Mouse (Mus musculus) urinary bladder, postnatal 14 days (tissue): Measurements from ENCODE around the gene Abhd6.

Experiments used
- DNase-seq: peaks from one replicate; pipeline ENCODE4 v3.0.0; 2021; ENCODE audit warnings: low spot score

The Abhd6 gene

GRCm38 (mm10) chr14:8002432-8003092 is at the start of gene Abhd6:
Gene Abhd6 (plus strand): TSS chr14:8002902.
- DNase-seq: peak; percentile 88

GRCm38 (mm10) chr14:7954071-7954471 is 48.6 kb upstream of the Abhd6 start:
- DNase-seq: peak; percentile 69

GRCm38 (mm10) chr14:7956427-7956826 is 46.3 kb upstream of the Abhd6 start:
- peak; percentile 76 for DNase-seq

GRCm38 (mm10) chr14:7957049-7957448 is 45.7 kb upstream of the Abhd6 start, which contains the start of gene Gm45521:
Gene Gm45521 (plus strand): TSS chr14:7957288.
- no peak for DNase-seq

GRCm38 (mm10) chr14:7960616-7961015 is 42.1 kb upstream of the Abhd6 start:
- DNase-seq: no peak

GRCm38 (mm10) chr14:7961714-7962113 is 41.0 kb upstream of the Abhd6 start:
- no peak for DNase-seq

GRCm38 (mm10) chr14:7962626-7963025 is 40.1 kb upstream of the Abhd6 start:
- DNase-seq: no peak

GRCm38 (mm10) chr14:7963160-7963559 is 39.5 kb upstream of the Abhd6 start:
- DNase-seq: no peak

GRCm38 (mm10) chr14:7964219-7964889 is 38.3 kb upstream of the Abhd6 start:
- DNase-seq: peak; percentile 75

GRCm38 (mm10) chr14:7971889-7972493 is 30.7 kb upstream of the Abhd6 start:
- no peak for DNase-seq

- DNase-seq: no peak
Measured at GRCm38 (mm10) chr14:7974643-7975042, 28.1 kb upstream of the Abhd6 start.

GRCm38 (mm10) chr14:7975177-7975576 is 27.5 kb upstream of the Abhd6 start:
- no peak for DNase-seq

- no peak for DNase-seq
Measured at GRCm38 (mm10) chr14:7977471-7977870, 25.2 kb upstream of the Abhd6 start.

GRCm38 (mm10) chr14:7978183-7978582 is 24.5 kb upstream of the Abhd6 start:
- no peak for DNase-seq

- no peak for DNase-seq
Measured at GRCm38 (mm10) chr14:7981226-7981625, 21.5 kb upstream of the Abhd6 start.

- no peak for DNase-seq
Measured at GRCm38 (mm10) chr14:7986913-7987312, 15.8 kb upstream of the Abhd6 start.

GRCm38 (mm10) chr14:7989371-7989770 is 13.3 kb upstream of the Abhd6 start:
- no peak for DNase-seq

GRCm38 (mm10) chr14:7989961-7990360 is 12.7 kb upstream of the Abhd6 start:
- DNase-seq: no peak

GRCm38 (mm10) chr14:7991108-7991776 is 11.5 kb upstream of the Abhd6 start:
- DNase-seq: no peak

- no peak for DNase-seq
Measured at GRCm38 (mm10) chr14:7992158-7992557, 10.5 kb upstream of the Abhd6 start.

- peak; percentile 60 for DNase-seq
Measured at GRCm38 (mm10) chr14:7994271-7994767, 8.4 kb upstream of the Abhd6 start, which contains the start of gene Dnase1l3. Gene Dnase1l3 (minus strand): TSS chr14:7994573.

GRCm38 (mm10) chr14:7997255-7997696 is 5.4 kb upstream of the Abhd6 start:
- DNase-seq: peak; percentile 91
